Mouse (Mus musculus) brain, embryonic 18.5 days (tissue): ENCODE results near the gene Baiap2.

ENCODE experiments used
- DNase-seq: peaks from one replicate; pipeline ENCODE4 v3.0.0-alpha.2; 2012; ENCODE audit warnings: low read depth, low spot score

Gene Baiap2

GRCm38 (mm10) chr11:119947426-119947825, 4.9 kb downstream of the Baiap2 start:
- no peak for DNase-seq

- no peak for DNase-seq
Measured at GRCm38 (mm10) chr11:119947897-119948296, 5.3 kb downstream of the Baiap2 start.

GRCm38 (mm10) chr11:119948305-119948704, 5.7 kb downstream of the Baiap2 start:
- no peak for DNase-seq

GRCm38 (mm10) chr11:119948803-119949202, 6.2 kb downstream of the Baiap2 start:
- no peak for DNase-seq

- no peak for DNase-seq
Measured at GRCm38 (mm10) chr11:119950535-119950934, 8.0 kb downstream of the Baiap2 start.

GRCm38 (mm10) chr11:119951326-119951725, 8.8 kb downstream of the Baiap2 start:
- DNase-seq = no peak

- DNase-seq = no peak
Measured at GRCm38 (mm10) chr11:119952429-119953224, 10.1 kb downstream of the Baiap2 start.

- no peak for DNase-seq
Measured at GRCm38 (mm10) chr11:119954233-119954632, 11.7 kb downstream of the Baiap2 start.

- DNase-seq = no peak
Measured at GRCm38 (mm10) chr11:119954749-119955337, 12.3 kb downstream of the Baiap2 start.

- no peak for DNase-seq
Measured at GRCm38 (mm10) chr11:119955432-119955831, 12.9 kb downstream of the Baiap2 start.

- no peak for DNase-seq
Measured at GRCm38 (mm10) chr11:119956590-119956989, 14.0 kb downstream of the Baiap2 start.

GRCm38 (mm10) chr11:119958856-119959255, 16.3 kb downstream of the Baiap2 start:
- no peak for DNase-seq

- DNase-seq = no peak
Measured at GRCm38 (mm10) chr11:119959714-119960113, 17.2 kb downstream of the Baiap2 start.

GRCm38 (mm10) chr11:119960671-119961070, 18.1 kb downstream of the Baiap2 start:
- DNase-seq = no peak

- DNase-seq = no peak
Measured at GRCm38 (mm10) chr11:119961511-119961910, 18.9 kb downstream of the Baiap2 start.

GRCm38 (mm10) chr11:119965053-119965452, 22.5 kb downstream of the Baiap2 start:
- no peak for DNase-seq

- DNase-seq = no peak
Measured at GRCm38 (mm10) chr11:119966294-119966693, 23.7 kb downstream of the Baiap2 start.

GRCm38 (mm10) chr11:119967401-119967800, 24.8 kb downstream of the Baiap2 start:
- DNase-seq = no peak

- no peak for DNase-seq
Measured at GRCm38 (mm10) chr11:119967892-119968291, 25.3 kb downstream of the Baiap2 start.

- DNase-seq = no peak
Measured at GRCm38 (mm10) chr11:119970021-119970851, 27.7 kb downstream of the Baiap2 start.

- DNase-seq = no peak
Measured at GRCm38 (mm10) chr11:119973789-119974188, 31.2 kb downstream of the Baiap2 start.
